Mouse (Mus musculus): ENCODE measurements at regions not wholly inside any gene's neighbourhood (a gene's known extent, or its start where the extent isn't known, plus 50 kb on each side); places are given as distances from the start of the nearest gene placed in this dataset.

- peak; percentile 87 for DNase-seq
Observed at GRCm38 (mm10) chr12:26067866-26068684, 347.0 kb downstream of the Rnf144a start.

GRCm38 (mm10) chr12:26060378-26060777 is 354.7 kb downstream of the Rnf144a start:
- DNase-seq: peak; percentile 71

GRCm38 (mm10) chr12:26059090-26059489 is 356.0 kb downstream of the Rnf144a start:
- DNase-seq: peak; percentile 4

GRCm38 (mm10) chr12:26057491-26058054 is 357.5 kb downstream of the Rnf144a start:
- peak; percentile 59 for DNase-seq

GRCm38 (mm10) chr12:26046991-26047390 is 368.1 kb downstream of the Rnf144a start:
- DNase-seq: no peak

- DNase-seq: peak; percentile 55
Observed at GRCm38 (mm10) chr12:26045321-26045720, 369.7 kb downstream of the Rnf144a start.

GRCm38 (mm10) chr12:26012951-26013350 is 402.1 kb downstream of the Rnf144a start:
- DNase-seq: no peak

- no peak for DNase-seq
Observed at GRCm38 (mm10) chr12:25994063-25994462, 421.0 kb downstream of the Rnf144a start.

GRCm38 (mm10) chr12:25991801-25992525 is 423.1 kb downstream of the Rnf144a start:
- DNase-seq: no peak

GRCm38 (mm10) chr12:25982545-25982944 is 432.5 kb downstream of the Rnf144a start:
- DNase-seq: no peak

GRCm38 (mm10) chr12:25978335-25978734 is 436.7 kb downstream of the Rnf144a start:
- DNase-seq: no peak

GRCm38 (mm10) chr12:25958584-25958983 is 456.5 kb downstream of the Rnf144a start:
- DNase-seq: peak; percentile 54

- peak; percentile 40 for DNase-seq
Observed at GRCm38 (mm10) chr12:25957547-25957946, 457.5 kb downstream of the Rnf144a start.

GRCm38 (mm10) chr12:25947107-25947506 is 467.9 kb downstream of the Rnf144a start:
- DNase-seq: peak; percentile 83

- peak; percentile 81 for DNase-seq
Observed at GRCm38 (mm10) chr12:25946121-25946520, 468.9 kb downstream of the Rnf144a start.

GRCm38 (mm10) chr12:25938856-25939255 is 476.2 kb downstream of the Rnf144a start:
- no peak for DNase-seq

- DNase-seq: peak; percentile 83
Observed at GRCm38 (mm10) chr12:25934946-25935345, 480.1 kb downstream of the Rnf144a start.

- DNase-seq: peak; percentile 33
Observed at GRCm38 (mm10) chr12:25934526-25934925, 480.5 kb downstream of the Rnf144a start.

GRCm38 (mm10) chr12:25926367-25926766 is 488.7 kb downstream of the Rnf144a start:
- DNase-seq: peak; percentile 50

- peak; percentile 41 for DNase-seq
Observed at GRCm38 (mm10) chr12:25924526-25924925, 490.5 kb downstream of the Rnf144a start.

GRCm38 (mm10) chr12:25923772-25924171 is 491.3 kb downstream of the Rnf144a start:
- no peak for DNase-seq

- DNase-seq: peak; percentile 51
Observed at GRCm38 (mm10) chr12:25905614-25906013, 509.4 kb downstream of the Rnf144a start.

- DNase-seq: peak; percentile 17
Observed at GRCm38 (mm10) chr12:25896543-25896942, 518.5 kb downstream of the Rnf144a start.

GRCm38 (mm10) chr12:25895691-25896090 is 519.4 kb downstream of the Rnf144a start:
- DNase-seq: no peak

Measured in heart, adult 11 months (tissue).